Mouse (Mus musculus) thymus, postnatal 4 days (tissue): Measurements from ENCODE around the gene Dpf2.
"Not testable (repeated sequence)": the region's sequence is repeated elsewhere in the genome, so short reads cannot be mapped to it uniquely, and the experiment has no call there.

Experiments
- DNase-seq: peaks from one replicate; pipeline ENCODE4 v3.0.0; 2021

Dpf2 gene

DNA sequence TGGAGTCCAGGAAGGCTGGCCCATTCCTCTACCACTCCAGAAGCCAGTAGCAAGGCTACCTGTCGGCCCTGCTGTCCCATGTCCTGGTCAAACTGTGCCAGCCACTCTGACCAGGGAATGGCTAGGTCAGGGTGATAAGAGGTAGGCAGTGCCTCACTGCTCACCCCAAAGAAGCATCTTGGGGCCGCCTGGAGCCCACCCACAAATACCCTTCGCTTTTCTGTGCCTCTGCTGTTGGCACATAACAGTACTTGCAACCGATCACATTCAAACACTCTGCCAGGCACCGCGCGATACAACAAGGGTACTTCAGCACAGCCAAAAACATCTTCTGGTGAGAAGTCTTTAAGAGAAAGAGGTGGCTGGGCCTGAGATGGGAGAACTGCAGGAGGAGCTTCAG, 20.5 kb downstream of the Dpf2 start:
- DNase-seq = no peak

DNA sequence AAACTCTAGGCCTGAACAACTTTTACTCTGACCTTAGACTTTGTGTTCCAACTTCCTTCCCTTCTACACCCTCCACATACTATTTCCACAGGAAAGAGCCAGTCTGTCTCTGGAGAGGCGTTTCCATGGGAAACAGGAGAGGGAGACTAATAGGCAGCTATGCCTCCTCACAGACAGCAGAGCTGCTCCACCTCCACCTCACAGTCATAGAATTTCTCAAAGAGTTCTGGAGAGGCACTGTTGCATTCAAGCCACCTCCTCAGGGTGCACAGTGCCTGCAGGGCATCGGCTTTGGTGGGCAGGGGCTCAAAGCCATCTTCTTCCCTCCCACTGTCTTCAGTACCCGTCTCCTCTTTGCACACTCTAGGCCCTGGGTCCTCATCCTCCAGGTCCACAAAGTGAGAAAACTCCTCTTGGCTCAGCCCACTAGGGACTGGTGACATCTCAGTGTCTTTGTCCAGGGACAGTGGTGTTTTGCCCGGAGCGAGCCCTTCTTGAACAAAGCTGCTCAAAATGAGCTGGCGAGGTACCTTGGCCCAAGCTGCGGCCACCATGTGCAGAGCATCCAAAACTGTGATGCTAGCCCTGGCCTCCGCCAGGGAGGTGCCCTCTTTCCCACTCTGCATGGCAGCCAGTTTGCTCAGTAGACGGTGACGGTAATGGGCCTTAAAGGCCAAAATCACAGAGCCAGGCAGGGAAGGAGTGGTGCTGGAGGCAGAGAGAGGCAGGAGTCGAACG, 21.1 kb downstream of the Dpf2 start:
- no peak for DNase-seq

DNA sequence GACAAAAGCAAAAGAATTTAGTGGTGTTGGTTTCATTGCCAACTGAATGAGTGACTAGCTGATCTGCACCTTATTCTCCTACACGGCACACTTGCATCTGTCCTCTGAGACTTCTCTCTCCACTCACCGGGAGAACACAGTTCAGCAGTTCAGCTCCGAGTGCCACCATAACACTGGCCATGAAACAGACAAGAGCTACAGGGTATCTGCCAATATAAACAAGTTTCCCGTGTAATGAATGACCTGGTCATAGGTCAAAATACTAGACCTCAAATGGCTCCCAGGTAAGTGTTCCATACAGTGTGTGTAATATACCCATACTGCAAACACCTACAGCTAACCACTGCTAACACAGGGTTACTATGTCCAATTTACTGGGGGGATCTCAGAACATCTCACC, 23.6 kb downstream of the Dpf2 start:
- DNase-seq = no peak

DNA sequence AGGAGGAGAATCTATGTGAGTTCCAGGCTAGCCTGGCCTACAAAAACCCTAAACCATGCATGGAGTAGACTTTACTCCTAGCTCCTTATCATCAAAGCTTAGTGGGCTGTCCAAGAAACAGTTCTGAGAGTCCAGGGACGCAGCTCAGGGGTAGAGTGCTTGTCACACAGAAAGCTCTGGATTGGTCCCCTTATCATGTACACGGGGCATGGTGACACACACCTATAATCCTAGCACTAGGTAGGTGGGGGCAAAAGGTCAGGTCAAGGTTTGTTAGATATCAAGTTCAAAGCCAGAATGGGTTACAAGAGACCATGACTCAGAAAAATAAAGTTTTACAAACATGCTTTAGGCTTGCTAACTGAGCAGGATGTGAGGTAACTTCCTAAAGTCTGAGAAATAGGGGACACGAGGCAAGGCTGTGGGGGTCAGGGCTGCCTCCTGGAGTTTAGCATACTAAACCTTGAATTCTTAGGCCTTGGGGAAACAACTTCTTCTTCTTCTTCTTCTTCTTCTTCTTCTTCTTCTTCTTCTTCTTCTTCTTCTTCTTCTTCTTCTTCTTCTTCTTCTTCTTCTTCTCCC, 25.5 kb downstream of the Dpf2 start:
- no peak for DNase-seq

DNA sequence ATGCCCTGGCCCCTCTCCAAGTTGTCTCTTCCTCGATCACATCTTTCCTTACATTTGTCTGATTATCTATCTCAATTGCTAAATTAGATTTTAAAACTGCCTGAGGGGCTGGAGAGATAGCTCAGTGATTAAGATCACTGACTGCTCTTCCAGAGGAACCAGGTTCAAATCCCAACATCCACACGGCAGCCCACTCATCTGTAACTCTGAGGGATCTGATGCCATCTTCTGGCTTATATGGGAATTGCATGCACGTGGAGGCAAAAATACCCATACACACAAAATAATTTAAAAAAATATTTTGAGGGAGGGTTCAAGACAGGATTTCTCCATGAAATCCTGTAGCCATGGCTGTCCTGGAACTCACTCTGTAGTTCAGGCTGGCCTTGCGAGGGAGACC, 27.0 kb downstream of the Dpf2 start:
- peak; percentile 52 for DNase-seq

DNA sequence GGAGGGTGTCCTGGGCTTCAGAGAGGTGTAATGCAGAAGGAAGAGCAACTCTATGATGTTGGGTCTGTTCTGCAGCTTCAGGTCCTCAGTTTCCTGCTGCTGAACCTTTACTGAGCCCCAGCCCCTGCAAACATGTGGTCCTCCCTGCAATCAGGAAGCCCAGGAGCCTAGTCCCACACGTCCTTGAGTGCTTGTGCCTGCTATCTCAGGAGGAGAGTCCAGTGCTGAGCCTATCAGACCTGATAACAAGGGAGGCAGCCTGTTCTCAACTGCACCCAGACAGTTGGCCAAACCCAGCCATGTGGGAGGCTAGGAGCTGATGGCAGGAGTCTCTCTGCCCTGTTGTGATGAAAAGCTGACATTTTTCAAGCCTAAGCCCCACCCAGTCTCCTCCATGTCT, 28.9 kb downstream of the Dpf2 start:
- no peak for DNase-seq

DNA sequence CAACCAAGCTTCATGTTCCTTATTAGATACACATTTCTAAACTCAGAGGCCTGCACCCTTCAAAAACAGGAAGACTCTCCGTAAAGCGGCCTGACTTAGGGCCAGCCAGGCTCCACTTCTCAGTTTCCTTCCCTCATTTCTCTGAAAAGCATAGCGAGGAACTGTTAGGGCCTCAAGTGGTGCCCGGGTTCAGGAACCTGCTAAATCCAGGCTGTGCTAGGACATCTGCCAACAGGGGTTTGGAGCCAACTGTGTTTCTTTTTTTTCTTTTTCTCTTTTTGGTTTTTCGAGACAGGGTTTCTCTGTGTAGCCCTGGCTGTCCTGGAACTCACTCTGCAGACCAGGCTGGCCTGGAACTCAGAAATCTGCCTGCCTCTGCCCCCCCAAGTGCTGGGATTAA, 30.7 kb downstream of the Dpf2 start:
- DNase-seq = not testable (repeated sequence)

DNA sequence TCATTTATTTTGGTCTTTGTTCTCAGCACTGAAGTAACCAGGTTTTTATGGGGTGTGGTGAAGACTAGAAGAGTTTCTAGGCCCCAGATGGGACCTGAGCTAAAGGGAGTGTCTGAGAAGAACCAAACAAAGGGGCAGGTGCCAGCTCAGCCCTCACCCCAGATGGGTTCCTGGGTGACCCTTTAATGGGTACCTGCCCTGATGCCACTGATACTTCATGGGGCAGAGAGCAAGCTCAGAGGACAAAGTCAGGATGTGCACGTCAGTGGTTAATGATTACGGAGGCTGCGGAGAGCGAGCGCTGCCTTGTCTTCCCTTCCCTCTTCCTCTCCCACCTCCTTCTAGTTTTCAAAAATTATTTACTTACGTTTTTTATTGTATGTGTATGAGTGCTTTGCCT, 31.7 kb downstream of the Dpf2 start:
- DNase-seq = no peak

DNA sequence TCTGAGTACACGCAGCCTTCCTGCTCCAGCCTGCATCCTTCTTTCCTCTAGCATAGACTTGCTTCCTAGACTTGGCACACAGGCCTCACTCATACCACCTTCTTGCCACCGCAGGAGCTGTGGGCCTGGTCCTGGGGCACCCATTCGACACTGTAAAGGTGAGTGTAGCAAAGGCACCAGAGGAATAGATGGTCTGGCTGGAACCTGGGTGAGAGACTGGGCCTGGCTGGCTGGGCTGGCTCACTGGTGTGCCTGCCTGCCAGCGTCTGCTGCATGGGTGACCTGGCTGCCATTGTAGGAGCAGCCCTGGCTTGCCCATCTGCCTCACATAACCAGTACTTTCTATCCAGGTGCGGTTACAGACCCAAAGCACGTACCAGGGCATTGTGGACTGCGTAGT, 33.1 kb downstream of the Dpf2 start:
- DNase-seq = no peak

DNA sequence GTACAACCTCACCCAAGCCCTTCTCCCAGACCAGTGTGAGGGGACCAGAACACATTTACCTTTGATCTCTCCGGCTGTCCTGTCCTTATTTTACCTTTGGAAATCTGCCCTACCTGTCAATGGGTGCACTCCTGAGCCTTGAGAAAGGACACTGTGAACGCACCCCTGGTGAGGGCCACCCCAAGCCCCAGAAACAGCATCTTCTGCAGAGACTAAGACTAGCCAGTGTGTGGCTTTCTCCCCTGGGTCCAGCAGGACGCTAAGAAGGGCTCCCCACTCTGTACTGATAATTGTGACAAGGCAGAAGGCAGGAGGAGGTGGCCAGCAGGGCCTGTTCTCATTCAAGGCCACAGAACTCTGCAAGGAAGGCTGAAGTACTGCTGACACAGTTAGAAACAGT, 33.9 kb downstream of the Dpf2 start:
- DNase-seq = no peak

DNA sequence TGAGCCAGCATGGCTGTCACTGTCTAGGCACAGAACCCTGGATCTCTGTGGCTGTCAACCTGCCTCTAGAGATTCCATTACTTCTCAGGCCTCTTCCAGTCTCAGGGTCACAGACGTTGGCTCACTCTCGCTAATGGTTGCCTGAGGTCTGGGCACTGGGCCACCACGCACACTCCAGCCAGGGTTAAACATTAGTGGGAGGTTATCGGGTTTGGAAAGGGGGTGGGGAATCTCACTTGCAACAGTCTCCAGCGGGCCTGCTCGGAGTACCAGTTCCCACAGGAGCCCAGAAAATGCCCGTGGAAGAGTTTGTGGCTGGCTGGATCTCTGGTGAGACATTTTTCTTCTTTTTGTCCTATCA, 34.5 kb downstream of the Dpf2 start:
- DNase-seq = no peak

DNA sequence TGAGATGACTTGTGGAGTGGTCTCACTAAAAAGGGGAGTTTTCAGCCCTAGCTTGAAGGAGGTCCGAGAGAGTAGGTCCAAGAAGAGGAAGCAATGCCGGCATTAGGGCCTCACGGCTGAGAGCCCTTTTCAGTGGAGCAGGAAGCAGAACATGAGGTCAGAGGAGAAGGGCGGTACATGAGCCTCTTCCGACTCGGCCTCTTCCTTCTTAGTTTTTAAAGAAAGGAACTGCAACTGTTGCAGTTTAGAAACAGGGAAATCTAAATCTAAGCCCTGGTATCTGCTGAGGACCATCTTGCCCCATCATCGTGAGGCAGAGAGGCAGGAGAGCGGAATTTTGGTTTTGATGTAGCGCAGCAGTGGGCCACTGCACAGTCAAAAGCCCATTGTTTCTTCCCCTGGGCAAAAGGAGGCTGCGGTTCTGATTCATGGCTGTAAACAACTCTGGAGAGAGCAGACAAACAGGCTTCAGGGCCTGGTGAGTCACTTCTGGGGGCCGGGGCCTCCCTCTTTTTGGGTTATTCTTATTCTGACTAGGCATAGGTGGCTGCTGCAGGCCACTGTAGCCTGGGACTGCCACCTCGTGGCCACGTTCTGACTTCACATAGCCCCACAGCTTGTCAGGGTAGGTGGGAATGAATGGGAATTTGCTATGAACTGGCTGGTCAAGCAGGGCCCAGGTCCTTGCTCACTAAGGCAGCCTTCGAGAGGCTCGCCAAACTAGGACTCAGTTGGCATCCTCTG, 35.0 kb downstream of the Dpf2 start, which contains the start of gene Slc25a45:
Gene Slc25a45 (plus strand): TSS at position 191 of the 744 bp plus-strand sequence.
- peak; percentile 88 for DNase-seq

DNA sequence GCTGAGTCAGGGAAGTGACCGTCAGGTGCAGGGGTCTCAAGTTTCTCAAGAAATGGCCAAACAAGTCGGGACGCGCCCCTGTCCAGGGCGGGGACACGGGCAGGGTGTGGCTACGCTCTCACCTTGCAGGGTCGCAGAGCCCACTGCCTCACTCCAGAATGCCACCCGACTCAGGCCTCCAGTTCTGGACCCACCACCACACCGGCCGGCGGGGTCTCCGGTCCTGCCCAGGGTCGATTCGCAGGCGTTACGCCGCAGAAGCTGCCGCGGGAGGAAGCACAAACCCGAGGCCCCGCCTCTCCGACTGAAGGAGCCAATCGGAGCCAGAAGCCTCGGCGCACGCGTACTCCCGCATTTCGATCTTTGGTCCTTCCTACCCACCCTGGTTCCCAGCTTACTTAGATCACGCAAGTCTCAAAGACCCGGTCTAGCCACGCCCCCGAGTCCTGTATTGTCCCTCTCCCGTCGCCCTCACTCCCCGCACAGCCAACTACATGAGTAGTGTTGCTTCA, 37.8 kb downstream of the Dpf2 start, which contains the start of gene Frmd8:
Gene Frmd8 (minus strand): TSS at position 306 of the 512 bp plus-strand sequence.
- DNase-seq = peak; percentile 97

DNA sequence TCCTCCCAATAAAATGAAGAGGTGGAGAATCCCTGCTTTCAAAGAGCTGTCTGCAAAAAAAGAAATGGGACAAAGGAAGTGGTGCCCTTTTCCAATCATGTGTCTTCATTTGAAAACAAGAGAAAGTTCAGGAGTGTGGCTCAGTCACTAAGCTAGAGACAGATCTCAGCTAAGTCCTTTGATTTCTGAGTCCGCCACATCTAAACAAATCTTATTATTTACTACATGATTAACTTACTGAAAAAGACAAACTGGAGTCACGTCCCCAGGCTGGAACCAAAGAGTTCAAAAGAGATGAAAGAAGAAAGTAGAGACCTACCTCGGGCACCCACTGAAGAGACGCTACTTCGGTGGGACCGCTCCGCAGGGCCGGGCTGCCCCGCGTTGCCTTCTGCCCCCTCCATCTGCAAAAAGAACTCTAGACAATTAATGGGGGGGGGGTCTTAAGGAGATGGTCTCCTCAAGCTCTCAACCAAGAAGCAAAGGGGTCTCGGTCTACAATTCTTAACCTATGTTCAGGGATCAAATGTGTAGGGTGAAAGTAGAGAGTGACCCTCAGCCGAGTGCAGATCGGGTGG, 38.3 kb downstream of the Dpf2 start:
- peak; percentile 39 for DNase-seq

DNA sequence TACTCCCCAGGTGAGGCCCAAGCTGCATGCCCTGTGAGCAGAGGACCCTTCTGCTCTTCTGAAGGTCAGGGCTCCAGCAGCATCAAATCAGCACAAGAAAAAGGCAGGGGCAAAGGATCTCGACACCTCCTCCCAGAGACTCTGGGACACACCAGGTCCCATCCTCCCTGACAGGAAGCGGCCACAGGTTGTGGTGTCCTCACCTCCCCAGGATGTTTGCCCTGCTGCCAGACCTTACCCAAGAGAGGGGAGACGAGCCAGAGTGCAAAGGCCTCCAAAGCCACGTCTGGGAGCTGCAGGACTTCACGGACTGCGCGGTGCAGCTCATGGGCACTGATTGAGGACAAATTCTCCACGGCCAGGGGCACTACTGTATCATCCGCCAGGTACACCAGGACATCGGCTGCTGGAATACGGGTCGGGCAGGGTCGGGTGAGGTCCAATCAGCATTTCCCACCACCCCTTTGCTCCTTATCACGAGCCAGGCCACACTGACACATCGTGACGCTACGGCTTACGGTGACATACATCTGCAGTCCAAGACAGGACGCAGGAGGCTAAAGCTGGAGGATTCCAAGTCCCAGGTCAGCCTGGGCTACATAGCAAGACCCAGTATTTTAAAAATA, 39.8 kb downstream of the Dpf2 start:
- peak; percentile 50 for DNase-seq

DNA sequence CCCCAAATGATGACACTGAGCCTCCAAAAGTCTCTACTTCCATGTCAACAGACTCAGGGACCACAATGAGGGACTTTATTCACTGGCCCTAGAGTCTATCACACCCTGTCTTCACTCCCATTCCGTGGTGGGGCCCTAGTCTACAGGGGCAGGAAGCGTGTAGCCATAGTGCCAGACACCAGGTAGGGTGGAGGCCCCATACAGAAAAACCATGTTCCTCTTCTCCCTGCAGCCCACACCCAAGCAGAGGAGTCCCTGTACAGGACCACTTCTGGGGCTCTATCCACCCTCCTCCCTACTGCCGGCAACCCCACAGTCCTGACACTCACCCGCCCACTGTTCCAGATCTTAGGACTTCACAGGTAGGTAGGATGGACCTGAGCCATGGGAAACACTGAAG, 40.3 kb downstream of the Dpf2 start:
- peak; percentile 52 for DNase-seq

DNA sequence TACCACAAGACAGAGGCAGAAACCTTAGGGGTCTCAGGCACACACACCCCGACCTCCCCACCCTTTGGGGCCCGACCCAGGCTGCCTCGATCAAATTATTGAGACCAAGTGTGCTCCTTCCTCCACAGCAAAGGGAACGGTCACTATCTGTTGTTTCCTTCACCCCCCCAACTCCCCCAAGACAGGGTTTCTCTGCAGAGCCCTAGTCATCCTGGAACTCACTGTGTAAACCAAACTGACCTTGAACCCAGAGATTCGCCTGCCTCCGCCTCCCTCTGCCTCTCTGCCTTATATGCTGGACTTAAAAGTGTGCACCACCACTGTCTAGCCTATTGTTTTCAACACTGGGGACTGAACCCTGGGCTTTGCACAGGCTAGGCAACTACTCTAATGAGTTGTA, 41.1 kb downstream of the Dpf2 start:
- DNase-seq = no peak

DNA sequence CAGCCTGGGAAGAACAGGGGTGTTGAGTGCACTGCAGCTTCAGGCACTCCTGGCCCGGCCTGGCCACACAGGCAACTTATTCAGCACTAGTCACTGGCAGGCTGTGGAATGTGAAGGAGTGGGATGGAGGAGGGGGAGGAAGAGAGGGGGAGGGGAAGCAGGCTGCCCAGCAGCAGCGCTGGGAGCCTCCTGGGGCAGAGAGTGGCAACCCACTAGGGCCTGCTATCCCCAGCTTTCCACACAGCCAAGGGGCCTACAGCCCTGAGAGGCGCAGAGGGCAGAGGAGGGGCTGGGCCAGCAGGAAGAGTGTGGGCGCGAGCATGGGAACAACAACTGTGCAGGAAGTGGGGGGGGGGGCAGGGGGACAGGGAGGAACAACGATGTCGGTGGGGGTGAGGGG, 41.5 kb downstream of the Dpf2 start:
- peak; percentile 76 for DNase-seq

DNA sequence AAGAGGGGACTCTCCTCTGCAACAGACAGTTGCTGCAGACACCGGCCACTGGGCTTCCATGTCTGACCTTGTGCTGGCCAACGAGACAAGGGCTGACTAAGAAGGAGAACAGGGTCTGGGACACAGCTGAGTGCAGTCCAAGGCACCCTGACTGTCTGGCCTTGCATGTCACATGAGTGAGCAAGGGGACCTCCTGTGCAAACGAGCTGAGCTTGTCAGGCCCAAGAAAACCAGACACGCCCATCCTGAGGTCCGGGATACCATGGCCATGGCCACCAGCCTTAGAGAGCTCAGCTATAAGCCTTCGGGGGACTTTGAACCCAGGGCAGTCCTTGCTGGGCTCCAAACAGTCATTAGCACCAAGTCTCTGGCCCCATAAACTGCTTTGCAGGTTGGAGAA, 44.7 kb downstream of the Dpf2 start:
- no peak for DNase-seq

DNA sequence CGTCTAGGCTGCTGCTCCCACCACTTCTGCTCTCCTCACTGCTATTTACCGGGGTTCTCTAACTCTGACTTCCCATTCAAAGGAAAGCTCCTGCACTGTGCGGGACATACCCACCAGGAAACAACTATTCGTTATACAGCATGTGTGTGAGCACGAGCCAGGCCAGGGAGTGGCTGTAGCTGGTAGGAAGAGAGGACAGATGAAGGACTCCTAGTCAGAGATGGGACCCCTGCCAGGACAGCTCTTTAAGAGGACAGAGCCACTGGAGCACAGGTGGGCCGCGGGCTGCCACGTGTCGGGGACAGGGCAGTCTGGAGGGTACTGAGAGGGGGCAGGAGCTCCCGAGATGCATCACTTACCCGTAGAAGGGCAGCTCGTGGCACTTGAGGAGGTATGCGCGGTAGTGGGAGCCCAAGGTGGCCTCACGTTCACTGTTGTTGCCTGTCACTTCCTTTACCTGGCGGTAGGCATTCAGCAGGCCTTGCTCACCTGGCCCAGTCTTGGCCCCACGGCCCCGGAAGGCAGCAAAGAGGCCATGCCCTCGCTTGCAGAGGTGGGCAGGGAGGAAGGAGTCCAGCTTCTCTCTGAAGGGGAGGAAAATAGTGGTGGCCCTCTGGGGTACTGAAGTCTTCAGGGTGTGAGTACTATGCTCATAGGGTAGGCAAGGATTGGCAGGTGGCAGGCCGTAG, 48.0 kb downstream of the Dpf2 start:
- no peak for DNase-seq

DNA sequence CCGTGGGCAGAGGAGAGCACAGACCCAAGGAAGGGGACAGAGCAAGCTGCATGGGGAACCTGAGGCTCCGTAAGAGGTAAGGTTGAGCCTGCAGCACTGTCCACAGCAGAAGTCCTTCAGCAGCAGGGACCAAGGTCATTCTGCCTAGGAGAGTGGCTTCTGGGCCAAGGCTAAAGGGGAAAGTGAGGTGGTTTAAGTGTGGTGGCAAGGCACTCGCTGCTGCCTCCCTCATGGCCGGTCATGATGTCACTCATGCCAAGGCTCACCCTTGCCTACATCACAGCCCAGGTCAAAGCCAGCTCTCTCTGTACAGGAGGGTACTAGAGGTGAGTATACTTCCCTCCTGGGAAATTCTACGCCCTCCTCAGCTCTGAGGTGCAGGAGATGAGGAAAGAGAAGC, 49.0 kb downstream of the Dpf2 start:
- DNase-seq = no peak

DNA sequence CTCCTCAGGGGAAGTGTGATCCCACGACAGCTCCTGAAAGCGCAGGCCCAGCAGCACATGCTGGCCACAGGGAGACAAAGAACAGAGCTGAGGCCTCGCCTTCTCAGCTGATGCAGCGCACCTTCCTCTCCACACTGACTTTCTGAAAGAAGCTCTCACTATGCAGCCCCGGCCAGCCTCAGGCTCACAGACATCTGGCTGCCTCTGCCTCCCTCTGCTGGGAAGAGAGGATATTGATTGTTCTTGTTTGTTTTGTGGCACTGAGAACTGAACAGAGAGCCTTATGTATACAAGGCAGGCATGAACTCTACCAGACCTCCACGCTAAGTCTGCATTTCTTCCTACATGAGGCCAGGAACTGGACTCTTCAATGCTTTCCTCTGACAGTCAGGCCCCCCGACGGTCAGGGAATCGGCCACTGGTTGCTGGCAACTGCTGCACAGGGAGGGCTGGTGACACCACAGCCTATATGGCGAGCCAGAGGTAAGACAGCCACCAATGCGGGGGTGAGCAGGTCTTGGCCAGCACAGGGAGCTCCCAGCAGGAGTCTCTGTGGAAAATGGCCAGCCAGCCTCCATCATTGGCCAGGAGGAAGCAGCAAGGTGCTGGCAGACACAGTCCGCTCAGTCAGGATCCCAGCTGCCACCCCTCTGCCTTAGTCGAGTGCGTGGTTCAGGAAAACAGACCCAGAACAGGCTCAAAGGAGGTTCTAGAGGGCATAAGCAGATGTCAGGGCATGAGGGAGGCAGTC, 50.3 kb downstream of the Dpf2 start:
- DNase-seq = no peak
